Mouse (Mus musculus) frontal cortex, postnatal 25 days (tissue): ENCODE measurements around the gene Lrrc3b.
A peak's percentile ranks its signal among the peaks of the same experiment; 100 is the strongest.

Source experiments
- DNase-seq, 2 experiments: peaks; one replicate each; pipeline ENCODE4 v3.0.0; 2022; ENCODE audit warnings: low spot score in 2 of 2

Gene Lrrc3b

DNA sequence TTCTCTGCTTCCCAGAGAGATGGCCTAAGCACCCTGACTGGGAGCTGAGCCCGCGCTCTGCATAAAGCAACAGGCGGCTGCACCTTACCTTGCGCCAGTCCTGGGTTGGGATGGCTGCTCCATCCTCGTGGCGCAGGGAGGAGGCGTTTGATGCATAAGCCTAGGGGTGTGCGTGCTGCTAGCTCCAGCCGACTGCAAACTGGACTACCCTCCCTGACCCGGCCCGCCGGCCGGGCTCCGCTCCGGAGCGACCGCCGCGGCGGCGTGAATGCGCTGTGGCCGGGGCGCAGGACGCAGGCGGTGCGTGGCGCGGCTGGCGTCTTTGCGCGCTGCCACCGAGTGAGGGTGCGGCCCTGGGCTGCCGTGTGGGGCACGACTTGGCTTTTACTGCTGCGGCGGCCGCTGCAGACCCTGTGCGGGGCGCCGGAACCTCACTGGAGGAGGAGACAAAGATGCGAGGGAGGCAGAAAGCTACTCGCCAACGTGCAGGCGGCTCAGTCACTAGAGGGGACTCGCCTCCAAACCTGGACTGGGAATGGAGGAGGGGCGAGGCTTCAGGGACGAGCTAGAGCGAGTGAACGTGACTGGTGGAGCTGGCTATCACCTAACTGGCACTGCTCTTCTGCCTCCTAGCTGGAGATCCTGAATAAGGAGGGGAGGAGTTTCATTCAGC is at the start of gene Lrrc3b:
TSS of gene Lrrc3b (minus strand) at position 503 of the 673 bp plus-strand sequence.
- DNase-seq, result peak; percentile 48 to 54

DNA sequence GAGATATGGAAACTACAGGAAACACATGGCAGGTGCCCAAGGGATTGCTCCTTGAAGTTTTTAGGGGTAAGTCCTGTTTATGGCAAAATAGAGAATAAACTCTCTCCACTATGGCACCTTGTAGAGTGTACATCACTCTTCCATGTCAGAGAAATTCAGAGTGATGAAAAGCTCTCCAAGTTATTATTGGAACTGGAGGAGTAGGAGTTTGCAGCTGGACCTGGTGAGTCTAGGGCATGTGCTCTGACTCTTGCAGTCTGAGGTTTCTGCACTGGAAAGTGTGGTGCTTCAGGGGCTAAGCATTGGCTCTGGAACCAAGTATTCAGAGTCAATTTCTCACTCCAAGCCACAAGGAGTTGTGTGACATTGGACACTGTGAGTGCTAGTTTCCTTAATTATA is 38.9 kb upstream of the Lrrc3b start:
- DNase-seq, result no peak

DNA sequence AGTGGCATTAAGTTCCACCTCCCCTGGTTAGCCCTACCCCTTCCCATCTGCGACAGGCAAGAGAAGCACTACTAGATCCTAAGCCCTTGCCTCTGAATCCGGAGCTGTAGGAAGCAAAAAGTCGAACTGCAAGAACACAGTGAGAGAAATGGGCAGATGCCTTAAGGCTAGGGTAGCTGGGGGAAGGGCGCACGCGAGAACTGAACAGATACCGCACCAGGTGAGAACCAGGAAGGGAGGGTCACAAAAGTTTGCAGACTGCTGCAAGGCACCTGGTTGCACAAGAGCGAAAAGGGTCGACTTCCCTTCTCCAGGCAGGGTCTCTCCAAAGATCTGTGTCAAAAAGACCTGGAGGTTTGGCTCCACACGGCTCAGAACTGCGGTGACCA is 697 bp downstream of the Lrrc3b start:
- peak in 1 of 2 experiments; percentile 13 for DNase-seq

DNA sequence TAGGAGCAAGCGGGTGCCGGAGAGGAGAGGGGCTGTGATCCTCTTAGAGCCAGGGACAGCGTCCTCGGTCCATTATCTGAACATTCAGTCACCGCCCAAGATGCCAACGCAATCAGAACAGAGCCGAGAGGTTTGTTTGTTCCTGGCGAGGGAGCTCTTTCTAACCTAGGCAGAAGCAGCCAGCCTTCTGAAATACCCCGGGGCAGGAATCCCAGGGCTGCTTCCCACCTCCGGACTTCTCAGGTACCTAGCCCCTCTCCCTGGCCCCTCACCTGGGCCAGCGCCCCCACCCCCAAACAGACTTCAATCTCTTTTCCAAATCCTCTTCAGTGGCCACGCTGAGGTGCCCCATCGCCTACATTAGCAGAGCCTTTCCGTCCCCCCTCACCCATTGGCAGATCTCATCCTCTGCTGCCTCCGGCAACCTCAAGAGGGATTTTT is 1.3 kb downstream of the Lrrc3b start:
- DNase-seq, result peak in 1 of 2 experiments; percentile 11

DNA sequence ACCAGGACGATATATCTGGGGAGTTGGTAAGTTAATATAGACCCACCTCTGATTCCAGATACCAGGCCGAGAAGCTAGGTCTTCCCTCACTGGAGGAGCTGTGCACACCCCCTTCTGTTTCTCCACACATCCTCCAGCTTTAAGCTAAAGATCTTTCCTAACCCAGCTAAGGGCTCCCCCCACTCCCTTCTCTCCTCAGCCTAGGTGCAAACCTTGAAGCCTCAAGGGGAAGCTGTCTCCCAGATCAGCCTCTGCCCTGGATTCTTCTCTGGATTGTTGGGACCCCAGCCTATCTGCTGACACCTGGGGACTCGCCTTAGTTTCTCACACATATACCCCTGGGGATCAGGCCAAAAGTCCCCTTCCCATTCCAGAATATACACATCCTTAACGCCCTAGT is 1.7 kb downstream of the Lrrc3b start:
- DNase-seq, result no peak

DNA sequence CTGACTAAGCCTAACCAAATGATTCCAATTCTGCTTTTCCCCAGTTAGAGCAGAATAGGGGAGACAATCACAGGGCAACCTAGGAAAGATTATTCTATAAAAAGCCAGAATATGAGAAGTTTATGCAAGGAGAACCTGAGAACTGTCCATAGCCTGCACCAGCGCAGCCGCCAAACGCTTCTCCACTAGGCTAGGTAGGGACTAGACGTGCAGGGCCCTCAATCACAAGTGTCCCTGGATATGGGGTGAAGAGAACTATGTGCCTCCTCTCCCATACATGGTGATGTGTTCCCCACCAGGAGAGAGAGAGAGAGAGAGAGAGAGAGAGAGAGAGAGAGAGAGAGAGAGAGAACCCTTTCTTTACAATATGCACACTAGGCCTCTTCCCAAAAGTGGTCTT is 2.2 kb downstream of the Lrrc3b start:
- no peak for DNase-seq

DNA sequence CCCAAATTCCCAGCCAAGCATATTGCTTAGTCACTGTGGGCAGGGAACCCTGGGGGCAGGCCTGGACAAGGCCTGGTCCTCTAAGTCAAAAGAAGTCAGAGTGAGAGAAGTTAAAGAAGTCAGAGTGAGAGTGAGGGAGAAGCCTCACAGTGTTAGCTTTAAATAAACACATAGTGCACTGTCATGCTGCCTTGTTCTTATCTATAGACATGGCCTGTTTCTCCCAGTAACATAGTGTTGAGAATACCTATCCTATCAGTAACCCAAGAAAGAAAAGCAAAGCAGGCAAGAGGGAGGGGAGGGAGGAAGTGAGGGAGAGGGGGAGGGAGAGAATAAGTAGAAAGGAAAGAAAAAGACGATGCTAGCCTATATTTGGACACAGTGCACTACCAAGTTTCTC is 6.4 kb downstream of the Lrrc3b start:
- no peak for DNase-seq

DNA sequence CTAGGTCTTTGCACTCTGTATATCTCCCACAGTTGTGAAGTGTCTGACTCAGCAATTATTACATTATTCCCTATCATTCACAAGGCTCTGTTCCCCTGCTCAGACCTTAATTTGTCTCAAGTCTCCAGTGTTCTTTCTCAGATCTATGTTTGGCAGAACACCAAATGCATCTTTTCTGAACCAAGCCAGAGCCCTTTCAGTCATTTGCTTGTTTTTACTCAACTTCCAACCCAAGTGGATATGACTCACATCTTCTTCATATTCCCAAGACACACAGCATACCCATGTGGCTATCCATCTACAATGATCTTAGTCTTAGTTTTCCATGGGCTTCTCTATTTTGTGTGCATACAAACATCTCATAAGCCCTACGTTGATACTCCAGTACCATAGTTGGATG is 17.2 kb downstream of the Lrrc3b start:
- DNase-seq, result no peak

DNA sequence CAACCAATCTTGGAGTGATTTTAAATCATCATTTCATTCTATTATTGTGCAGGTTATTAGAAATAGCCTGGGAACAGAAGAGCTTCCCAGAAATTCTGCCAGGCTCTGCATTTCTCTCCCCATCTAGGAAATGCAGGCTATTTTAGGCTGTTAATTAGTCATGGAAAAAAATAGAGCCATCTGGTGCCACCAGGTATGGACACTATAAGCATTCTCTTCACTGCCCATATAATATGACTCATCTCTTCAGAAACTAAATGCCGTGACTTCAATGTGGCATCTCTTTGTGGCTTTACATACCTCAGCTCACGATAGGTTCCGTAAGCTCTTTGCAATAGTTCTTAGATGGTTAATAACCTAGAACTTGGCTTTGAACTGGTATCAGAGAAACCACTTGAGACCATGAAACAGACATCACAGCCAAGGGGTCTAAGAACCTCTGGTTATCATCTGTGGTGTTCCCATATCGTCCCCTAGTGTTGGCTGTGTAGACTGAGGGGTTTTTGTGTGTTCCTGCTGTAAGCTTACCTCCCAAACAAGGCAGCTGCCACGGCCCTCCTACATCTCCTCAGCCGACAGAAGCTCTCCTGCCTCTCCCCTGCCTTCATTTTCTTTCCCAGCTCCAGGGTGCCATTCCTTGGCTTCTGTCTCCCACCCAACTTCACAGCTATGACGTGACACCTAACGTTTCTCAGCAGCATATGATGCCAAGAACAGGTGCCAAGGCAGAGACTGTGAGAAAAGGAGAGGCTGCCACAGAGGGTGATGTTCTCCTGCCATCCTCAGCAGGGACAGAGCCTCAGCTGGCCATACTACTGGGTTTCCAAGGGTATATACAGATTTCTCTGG is 27.9 kb downstream of the Lrrc3b start:
- DNase-seq, result peak in 1 of 2 experiments; percentile 34

DNA sequence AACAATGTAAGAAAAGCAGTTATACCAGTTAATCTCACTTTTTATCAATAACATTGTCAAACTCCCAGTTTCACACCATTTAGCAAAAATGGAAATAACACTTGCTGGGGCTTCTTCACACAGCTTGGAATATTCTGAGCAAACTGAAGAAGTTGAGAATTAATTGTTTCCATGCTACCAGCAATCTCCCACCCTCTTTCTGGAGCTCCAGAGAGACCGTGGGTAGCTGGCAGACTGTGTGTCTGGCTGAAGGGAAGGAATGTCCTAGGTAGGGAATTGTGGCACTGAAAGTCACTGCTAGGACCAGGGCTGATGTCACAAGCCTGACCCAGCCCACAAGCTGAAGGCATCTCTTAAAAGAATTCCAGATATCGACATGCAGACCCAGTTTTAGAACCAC is 53.3 kb downstream of the Lrrc3b start:
- DNase-seq, result no peak

DNA sequence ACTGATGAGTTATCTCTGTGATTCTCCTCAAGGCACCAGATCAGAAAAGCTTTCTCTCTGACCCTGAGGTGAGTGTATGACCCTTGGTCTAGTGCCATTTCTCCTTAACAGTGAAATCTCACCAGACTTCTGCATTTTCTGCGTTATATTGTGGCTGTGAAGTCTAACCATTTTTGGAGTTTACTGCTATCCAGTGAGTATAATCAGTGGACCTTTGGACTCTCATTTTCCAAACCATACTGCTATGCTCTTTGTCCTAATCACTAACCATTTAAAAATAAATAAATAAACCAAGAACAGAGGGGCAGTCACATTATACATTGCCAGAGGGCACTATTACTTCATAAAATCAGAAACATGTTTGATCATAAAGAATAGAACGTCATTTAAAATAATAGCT is 53.8 kb downstream of the Lrrc3b start:
- DNase-seq, result no peak

DNA sequence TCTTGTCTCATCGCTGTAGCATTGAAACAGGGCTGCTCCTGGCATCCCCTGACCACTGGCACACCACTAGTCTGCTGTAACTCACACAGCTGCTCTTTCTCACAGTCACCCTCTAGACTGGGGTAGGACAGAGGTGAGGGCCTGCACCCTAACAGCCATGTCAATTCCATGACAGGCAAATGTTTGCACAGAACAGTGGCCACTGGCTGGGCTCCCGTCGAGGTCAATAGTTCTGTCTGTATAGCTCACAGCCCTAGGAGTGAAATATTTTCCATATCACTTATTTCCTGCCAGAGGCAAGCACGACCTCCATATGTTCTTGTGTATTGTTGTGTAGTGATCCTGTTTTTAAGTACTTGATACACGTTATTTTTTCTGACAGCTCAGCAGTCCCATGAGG is 54.3 kb downstream of the Lrrc3b start:
- no peak for DNase-seq

DNA sequence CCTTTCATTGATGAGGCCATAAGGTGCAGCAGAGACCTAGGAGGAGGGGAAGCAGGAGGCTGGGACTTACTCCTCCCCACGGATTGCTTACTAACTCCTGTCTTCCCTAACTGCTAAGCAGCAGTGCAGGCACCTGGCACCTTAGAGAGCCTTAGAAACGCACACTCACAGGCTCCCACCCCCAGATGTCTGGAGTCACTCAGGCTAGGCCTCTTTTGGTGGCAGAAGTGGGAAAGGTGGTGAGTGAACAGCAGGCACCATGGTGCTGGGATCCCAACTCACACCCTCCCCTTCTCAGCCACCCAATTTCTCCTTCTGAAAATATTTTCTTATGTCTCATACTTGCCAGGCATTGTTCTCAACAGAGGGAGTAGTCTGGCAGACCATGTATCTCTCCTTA is 55.7 kb downstream of the Lrrc3b start:
- no peak for DNase-seq

DNA sequence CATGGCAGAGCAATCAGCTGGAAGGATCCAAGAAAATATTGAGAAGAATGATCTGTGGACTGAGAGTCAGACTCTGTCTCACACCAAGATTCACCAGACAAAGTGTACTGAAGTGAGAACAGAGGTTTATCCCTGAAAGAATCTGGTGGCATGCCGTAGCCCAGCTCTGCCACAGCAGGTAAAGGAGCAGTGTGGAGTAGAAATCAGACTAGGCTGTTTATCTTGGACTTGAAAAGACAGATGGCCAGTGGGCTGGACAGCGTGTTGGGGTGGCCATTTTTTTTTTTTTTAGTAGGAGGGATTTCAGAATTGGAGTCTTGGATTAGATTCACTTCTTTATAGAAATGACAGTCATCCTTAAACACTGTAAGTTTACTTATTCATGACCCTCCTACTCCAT is 61.4 kb downstream of the Lrrc3b start:
- DNase-seq, result no peak

DNA sequence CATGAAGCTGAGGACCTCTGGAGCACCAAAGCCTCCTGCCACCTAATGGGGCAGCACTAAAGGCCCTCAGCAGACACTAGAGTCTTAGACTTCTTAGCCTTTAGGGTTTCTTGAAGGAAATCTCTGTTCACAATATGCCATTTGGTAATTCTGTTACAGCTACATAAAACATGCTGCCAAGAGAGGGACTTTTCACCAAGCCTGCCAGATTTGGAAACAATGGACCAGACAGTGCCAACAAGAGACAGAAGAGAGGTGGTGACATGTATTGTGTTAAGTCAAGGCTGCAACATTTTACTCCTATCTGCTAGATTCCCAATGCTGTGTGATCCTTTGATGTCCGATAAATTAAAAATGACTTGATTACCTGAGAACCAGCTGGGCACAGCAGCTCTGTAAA is 62.0 kb downstream of the Lrrc3b start:
- DNase-seq, result no peak

DNA sequence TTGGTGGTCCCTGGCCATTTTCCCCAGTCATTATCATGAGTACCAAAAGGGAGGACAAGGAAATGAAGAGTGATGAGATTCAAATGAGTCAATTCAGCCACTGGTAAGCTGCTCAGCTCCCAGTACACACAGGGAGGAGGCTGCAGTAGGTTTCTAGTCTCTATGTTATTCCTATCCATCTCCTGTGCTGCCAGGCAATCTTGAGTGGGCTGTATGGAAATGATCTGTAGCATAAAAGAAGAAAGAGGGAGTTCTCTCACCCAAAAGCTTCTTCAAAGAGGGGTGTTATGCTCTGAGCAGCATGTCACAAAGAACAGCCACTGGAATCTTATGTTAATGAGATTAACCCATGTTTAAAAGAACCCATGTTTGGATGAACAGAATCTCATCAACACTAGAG is 64.5 kb downstream of the Lrrc3b start:
- no peak for DNase-seq

DNA sequence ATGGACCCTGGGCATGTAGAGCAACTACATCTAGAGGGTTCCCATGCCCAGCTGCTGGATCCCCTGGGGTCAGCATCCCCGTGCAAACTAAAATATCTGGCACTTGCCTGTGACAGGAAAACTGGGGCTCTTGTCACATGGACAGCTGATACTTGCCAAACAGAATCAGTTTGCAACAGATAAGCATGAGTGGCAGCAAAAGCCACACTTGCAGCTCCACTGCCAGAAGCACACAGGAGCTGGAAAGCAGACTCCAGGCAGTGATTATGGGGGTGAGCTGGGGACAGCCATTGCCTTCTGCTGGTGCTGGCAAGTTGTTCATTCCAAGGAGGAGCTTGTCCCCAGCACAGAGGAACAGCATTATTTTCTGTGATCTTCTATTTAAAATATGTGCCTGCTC is 65.8 kb downstream of the Lrrc3b start:
- DNase-seq, result no peak

DNA sequence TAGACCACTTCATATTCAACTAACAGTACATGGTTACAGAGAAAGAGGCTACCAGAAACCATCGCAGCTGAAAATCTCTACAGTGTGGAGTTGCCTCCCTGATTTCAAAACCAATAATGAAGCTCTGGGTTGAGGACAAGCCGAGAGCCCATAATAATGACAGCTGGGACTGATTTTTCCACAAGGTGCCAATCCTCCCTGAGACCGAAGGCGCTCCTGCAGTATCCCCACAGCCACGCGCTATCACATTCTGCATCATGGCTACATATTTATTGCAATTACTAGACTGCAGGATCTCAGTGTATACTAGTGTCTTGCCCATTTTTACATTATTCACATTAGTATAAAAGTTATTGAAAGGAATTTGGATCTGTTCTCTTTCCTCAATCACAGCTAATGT is 73.7 kb downstream of the Lrrc3b start:
- DNase-seq, result no peak

DNA sequence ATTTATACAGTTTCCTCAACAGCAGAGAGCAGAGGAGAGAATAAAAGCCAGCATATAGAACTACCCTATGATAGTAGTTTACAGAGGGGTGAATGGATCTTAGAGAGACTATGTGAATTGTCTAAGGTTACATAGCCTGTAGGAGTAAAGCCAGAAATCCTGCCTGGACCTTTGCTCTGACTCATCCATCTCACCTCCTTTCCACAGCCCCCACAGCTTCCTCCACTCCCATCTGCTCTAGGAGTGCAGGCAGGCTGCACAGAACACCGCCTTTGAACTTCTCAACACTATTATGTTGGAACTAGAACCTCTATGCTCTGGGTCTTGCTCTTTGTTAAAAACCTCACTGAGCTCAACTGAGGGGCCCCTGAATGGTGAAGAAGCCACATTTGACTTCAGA is 78.9 kb downstream of the Lrrc3b start:
- no peak for DNase-seq

DNA sequence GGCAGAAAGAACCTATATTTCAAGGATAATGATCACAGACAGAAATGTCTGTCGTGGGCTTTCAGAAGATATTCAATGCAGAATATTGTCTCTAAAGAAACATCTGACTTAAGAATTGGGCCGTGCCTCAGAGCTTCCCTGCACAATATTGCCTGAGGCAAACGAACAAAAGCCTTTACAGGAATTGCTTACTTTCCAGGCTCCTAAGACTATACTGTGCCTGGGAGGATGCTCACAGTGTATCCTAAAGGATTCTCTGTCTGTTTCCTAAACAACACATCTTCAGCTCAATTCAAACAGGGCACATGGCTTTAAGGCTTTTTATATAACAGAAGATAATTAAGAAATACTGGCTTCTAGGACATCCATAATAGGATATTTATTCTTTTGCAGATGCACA is 79.7 kb downstream of the Lrrc3b start:
- DNase-seq, result no peak

DNA sequence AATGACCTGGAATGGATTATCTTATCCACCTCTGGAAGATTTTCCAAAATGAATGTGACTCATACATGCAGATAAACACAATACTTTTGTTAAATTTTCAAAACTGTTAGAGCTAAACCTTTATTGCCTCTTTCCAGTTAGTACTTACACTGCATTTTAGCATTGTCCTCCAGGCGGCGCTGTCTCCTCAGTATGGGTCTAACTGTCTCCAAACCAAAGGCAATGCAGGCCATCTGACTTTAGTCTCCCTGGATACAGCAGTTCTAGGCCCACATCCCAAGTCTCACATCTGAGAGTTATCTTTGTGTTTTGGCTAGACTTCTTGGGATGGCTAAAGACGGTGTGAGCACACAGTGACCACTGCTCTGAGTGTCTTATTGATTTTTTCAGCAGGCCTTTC is 83.3 kb downstream of the Lrrc3b start:
- peak; percentile 66 to 71 for DNase-seq

DNA sequence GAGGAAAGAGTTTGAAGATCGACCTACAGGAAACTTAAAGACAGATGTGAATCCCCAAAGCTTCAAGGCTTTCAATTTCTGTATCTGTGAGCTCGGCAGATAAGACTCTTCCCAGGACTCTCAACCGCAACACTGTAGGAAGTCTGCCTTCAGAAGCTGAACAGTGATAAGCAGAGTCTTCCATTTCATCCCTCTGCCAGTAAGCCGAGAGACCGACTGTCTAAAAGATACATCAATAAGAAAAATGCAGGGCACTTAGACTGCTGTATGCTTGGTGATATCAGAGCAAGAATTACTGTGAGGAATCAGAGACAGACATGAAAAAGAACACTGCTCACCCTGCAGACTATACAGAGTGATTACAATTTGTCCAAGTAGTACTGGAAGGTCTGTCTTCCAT is 84.5 kb downstream of the Lrrc3b start:
- no peak for DNase-seq

DNA sequence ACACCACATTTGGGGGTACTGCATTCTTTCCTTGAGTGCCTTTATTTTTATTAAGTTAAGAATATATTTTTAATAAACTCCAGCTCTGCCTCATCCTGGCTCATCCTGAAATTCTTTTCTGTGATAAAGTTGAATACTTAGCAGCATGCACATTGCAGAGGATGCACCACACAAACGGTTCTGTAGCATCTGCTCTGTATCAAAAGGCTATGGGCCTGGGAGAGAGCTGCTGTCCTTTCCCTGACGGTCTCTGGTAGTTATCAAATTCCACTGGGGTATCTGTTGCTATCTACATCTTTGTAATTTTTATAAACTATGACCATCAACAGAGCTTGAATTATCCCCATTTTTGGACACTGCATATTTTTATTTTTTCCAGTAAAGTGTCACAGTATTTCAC is 105.7 kb downstream of the Lrrc3b start:
- DNase-seq, result no peak
